Mouse (Mus musculus): ENCODE measurements around the gene Zfp36. TPM values are rescaled to one million over a fixed set of nuclear protein-coding genes. Genes with fewer than 3 reads are reported as not detected.
A peak's percentile ranks its signal among the peaks of the same experiment; 100 is the strongest.

Gene Zfp36
- polyA plus RNA-seq, 1 experiment from 2014 or later: 10.9 TPM

GRCm38 (mm10) chr7:28374647-28375046 lies 5.4 kb downstream of the Zfp36 start:
- Histone ChIP-seq H3K9ac (ENCODE audit: low read depth, low read length) (peak overlapping the region; percentile 91), H3K4me2 (peak overlapping the region; percentile 96), H3K4me1 (ENCODE audit: control insufficient read depth, insufficient read depth, low read length) (peaks cover 47% of the 10 kb centered on the region), H3K27me3 (ENCODE audit: control insufficient read depth, insufficient read depth, low read length) (no peaks in the 10 kb centered on the region), H3K27ac (ENCODE audit: low read depth, low read length) (peak overlapping the region; percentile 99; the same call in 1 of the 2 replicates), H3K36me3 (ENCODE audit: control insufficient read depth, insufficient read depth, low read length) (no peaks in the 10 kb centered on the region), H3K9me3 (replicated peaks; ENCODE audit: control insufficient read depth, low read length) (no peaks in the 10 kb centered on the region), H3K4me3 (ENCODE audit: low read depth, low read length) (no peak overlapping the region; the same call in 1 of the 2 replicates)
- WGBS (ENCODE audit: insufficient replicate concordance): 76% methylated on average over 10 of the region's 10 CpGs
- ATAC-seq (replicated peaks; ENCODE audit: insufficient number of reproducible peaks, low FRiP score, low TSS enrichment): no peak

DNA sequence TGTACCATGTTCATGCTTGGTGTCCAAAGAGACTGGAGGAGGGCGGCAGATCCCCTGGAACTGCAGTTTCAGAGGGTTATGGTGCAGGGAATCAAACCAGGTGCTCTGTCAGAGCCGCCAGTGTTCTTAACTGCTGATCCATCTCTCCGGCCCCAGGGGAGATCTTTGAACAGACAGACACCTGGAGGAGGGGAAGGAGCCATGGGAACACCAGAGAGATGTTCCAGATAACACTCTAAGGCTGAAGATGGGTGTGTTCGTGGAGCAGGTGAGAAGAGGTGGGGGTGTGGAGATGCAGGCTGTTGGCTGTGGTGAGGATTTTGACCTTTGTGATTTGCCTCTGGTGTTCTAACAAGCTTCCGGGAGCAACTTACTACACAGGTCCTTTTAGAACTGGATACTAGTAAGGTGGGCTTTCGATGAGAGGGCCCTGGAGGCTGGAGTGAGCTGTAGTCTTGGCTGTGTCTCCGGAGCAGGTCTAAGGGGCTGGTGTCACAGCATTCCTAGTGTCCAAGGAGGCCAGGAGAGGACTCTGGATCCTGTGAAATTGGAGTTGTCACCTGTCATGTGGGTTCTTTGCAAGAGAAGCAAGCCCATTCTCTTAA lies 6.1 kb downstream of the Zfp36 start:
- H3K27me3 ChIP-seq (ENCODE audit: control insufficient read depth, insufficient read depth, low read length): no peaks in the 10 kb centered on the region
- peak overlapping the region; percentile 54; the same call in 1 of the 2 replicates for H3K27ac ChIP-seq (ENCODE audit: low read depth, low read length)
- no peak overlapping the region for H3K9ac ChIP-seq (ENCODE audit: low read depth, low read length)
- H3K9me3 ChIP-seq (replicated peaks; ENCODE audit: control insufficient read depth, low read length): no peaks in the 10 kb centered on the region
- peaks cover 43% of the 10 kb centered on the region for H3K4me1 ChIP-seq (ENCODE audit: control insufficient read depth, insufficient read depth, low read length)
- H3K36me3 ChIP-seq (ENCODE audit: control insufficient read depth, insufficient read depth, low read length): 0 out of 2 replicates have a peak, but pooled peaks cover 4% of the 10 kb centered on the region
- 78% methylated on average over 7 of the region's 7 CpGs for WGBS (ENCODE audit: insufficient replicate concordance)
- no peak for ATAC-seq (replicated peaks; ENCODE audit: insufficient number of reproducible peaks, low FRiP score, low TSS enrichment)
- no peak overlapping the region for H3K4me2 ChIP-seq
- peak overlapping the region; percentile 6; the same call in 1 of the 2 replicates for H3K4me3 ChIP-seq (ENCODE audit: low read depth, low read length)

DNA sequence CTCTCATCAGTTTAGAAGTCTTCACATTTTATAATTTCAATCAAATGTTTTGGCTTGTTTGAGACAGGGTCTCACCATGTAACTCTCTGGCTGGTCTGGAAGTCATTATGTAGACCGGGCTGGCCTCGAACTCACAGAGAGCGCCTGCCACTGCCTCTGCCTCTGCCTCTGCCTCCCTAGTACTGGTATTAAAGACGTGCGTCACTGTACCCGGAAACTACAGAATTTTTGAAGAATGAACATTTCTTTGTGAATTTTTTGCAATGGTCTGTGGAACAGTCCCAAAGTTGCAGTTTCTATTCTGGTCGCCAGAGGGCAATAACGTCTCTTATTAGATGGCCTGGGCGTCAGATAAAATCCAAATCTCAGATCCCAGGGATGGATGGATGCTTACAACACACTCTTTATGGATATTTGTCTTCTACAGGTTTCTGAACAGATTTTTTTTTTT lies 6.9 kb downstream of the Zfp36 start:
- Histone ChIP-seq H3K9me3 (replicated peaks; ENCODE audit: control insufficient read depth, low read length) (no peaks in the 10 kb centered on the region), H3K36me3 (ENCODE audit: control insufficient read depth, insufficient read depth, low read length) (peaks cover 7% of the 10 kb centered on the region), H3K9ac (ENCODE audit: low read depth, low read length) (peak overlapping the region; percentile 56; the same call in 1 of the 2 replicates), H3K27ac (ENCODE audit: low read depth, low read length) (peak overlapping the region; percentile 73), H3K27me3 (ENCODE audit: control insufficient read depth, insufficient read depth, low read length) (no peaks in the 10 kb centered on the region), H3K4me1 (ENCODE audit: control insufficient read depth, insufficient read depth, low read length) (peaks cover 40% of the 10 kb centered on the region), H3K4me2 (peak overlapping the region; percentile 52), H3K4me3 (ENCODE audit: low read depth, low read length) (peak overlapping the region; percentile 89)
- WGBS (ENCODE audit: insufficient replicate concordance): under 1% methylated on average over 9 of the region's 9 CpGs
- no peak for ATAC-seq (replicated peaks; ENCODE audit: insufficient number of reproducible peaks, low FRiP score, low TSS enrichment)

- peaks cover 34% of the 10 kb centered on the region for H3K4me1 ChIP-seq (ENCODE audit: control insufficient read depth, insufficient read depth, low read length)
- H3K9me3 ChIP-seq (replicated peaks; ENCODE audit: control insufficient read depth, low read length): no peaks in the 10 kb centered on the region
Observed at GRCm38 (mm10) chr7:28372251-28373108, 7.6 kb downstream of the Zfp36 start, which contains the start of gene Plekhg2. Plekhg2 (minus strand) TSS chr7:28372599.

DNA sequence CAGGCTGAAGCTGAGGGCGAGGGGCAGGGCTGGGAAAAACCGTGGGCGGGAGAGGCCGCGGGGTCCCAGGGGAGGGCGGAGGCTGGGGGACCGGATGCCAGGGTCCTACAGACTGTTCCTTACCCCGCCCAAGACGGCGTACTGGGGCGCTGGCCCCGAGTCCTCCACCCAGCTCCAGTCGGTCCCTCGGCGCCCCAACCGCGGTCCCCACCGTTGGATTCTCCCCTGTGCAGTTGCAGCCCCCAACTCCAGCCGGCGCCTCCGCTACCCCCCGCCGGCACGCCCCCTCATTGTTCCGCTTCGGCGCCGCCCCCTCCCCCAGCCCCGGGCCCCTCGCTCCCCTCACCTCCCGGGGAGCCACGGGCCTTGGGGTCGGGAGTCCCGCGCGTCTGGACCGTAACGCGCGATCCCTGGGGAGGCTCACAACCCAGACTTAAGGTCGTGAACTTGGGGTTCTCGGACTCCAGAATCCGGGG lies 8.5 kb downstream of the Zfp36 start:
- H3K4me1 ChIP-seq (ENCODE audit: control insufficient read depth, insufficient read depth, low read length): peaks cover 26% of the 10 kb centered on the region
- under 1% methylated on average over 36 of the region's 43 CpGs for WGBS (ENCODE audit: insufficient replicate concordance)

More at GRCm38 (mm10) chr7:28372251-28373108, 7.6 kb downstream of the Zfp36 start, which contains the start of gene Plekhg2:
- Histone ChIP-seq H3K36me3 (ENCODE audit: control insufficient read depth, insufficient read depth, low read length) (peaks cover 14% of the 10 kb centered on the region), H3K27ac (ENCODE audit: low read depth, low read length) (peak within 1 kb of the TSS; percentile 91), H3K9ac (ENCODE audit: low read depth, low read length) (peak within 1 kb of the TSS; percentile 97), H3K4me2 (peak within 1 kb of the TSS; percentile 97), H3K4me3 (ENCODE audit: low read depth, low read length) (peak within 1 kb of the TSS; percentile 89), H3K27me3 (ENCODE audit: control insufficient read depth, insufficient read depth, low read length) (no peaks in the 10 kb centered on the region)
- under 1% methylated on average over 66 of the region's 66 CpGs for WGBS (ENCODE audit: insufficient replicate concordance)
- ATAC-seq (replicated peaks; ENCODE audit: insufficient number of reproducible peaks, low FRiP score, low TSS enrichment): peak; percentile 86

DNA sequence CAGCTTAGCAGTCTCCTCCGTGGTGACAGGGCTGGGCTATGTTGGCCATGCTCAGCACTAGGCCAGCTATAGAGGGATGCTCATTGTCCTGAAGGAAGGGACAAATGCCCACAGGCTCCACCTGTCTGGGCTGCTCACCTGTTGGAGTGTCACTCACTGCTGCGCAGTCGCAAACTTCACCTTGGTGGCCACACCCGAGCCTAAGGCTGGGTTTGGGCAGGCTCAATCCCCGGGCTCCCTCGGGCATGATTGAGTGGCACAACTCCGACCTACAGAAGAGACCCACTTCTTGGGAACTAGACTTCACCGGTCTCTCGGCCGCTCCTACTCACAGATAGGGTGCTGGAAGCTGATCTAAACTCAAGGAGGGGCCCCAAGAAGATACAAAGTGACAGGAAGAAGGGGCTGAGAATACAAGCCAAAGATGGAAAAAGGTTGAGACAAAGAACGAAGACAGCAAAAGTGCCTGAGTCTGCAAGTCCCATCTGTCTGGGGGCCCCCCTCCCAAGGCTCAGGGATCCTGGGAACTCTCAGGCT lies 9.0 kb downstream of the Zfp36 start:
- peaks cover 24% of the 10 kb centered on the region for H3K36me3 ChIP-seq (ENCODE audit: control insufficient read depth, insufficient read depth, low read length)
- H3K27ac ChIP-seq (ENCODE audit: low read depth, low read length): peak overlapping the region; percentile 91
- peak overlapping the region; percentile 89 for H3K4me3 ChIP-seq (ENCODE audit: low read depth, low read length)
- no peak for ATAC-seq (replicated peaks; ENCODE audit: insufficient number of reproducible peaks, low FRiP score, low TSS enrichment)
- 11% methylated on average over 11 of the region's 11 CpGs for WGBS (ENCODE audit: insufficient replicate concordance)
- H3K27me3 ChIP-seq (ENCODE audit: control insufficient read depth, insufficient read depth, low read length): no peaks in the 10 kb centered on the region
- H3K4me1 ChIP-seq (ENCODE audit: control insufficient read depth, insufficient read depth, low read length): peaks cover 21% of the 10 kb centered on the region
- H3K4me2 ChIP-seq: peak overlapping the region; percentile 97
- H3K9me3 ChIP-seq (replicated peaks; ENCODE audit: control insufficient read depth, low read length): no peaks in the 10 kb centered on the region
- peak overlapping the region; percentile 97 for H3K9ac ChIP-seq (ENCODE audit: low read depth, low read length)

More for the DNA sequence above, 8.5 kb downstream of the Zfp36 start:
- Histone ChIP-seq H3K27ac (ENCODE audit: low read depth, low read length) (peak overlapping the region; percentile 91), H3K27me3 (ENCODE audit: control insufficient read depth, insufficient read depth, low read length) (no peaks in the 10 kb centered on the region), H3K9me3 (replicated peaks; ENCODE audit: control insufficient read depth, low read length) (no peaks in the 10 kb centered on the region), H3K4me2 (peak overlapping the region; percentile 97), H3K36me3 (ENCODE audit: control insufficient read depth, insufficient read depth, low read length) (peaks cover 22% of the 10 kb centered on the region), H3K4me3 (ENCODE audit: low read depth, low read length) (peak overlapping the region; percentile 89), H3K9ac (ENCODE audit: low read depth, low read length) (peak overlapping the region; percentile 97)
- no peak for ATAC-seq (replicated peaks; ENCODE audit: insufficient number of reproducible peaks, low FRiP score, low TSS enrichment)

DNA sequence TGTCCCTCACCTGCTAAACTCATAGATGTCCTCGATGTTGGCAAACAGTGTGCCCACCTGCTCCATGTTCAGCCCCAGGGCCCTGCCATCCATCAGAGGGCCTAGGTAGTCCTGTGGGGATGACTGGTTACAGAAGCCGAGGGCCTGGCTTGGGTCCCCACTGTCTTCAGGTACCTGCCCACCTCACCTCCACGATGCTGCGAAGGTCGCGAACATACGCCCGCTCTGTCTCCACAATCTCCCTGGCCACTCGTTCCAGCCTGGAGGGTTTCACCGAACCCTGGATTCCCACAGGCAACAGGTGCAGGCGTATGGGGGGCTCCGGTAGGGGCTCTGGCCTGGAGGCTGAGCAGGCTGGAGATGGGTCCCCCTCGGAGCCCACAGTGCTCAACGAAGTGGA lies 10.0 kb downstream of the Zfp36 start:
- 86% methylated on average over 14 of the region's 14 CpGs for WGBS (ENCODE audit: insufficient replicate concordance)
- no peaks in the 10 kb centered on the region for H3K9me3 ChIP-seq (replicated peaks; ENCODE audit: control insufficient read depth, low read length)
- H3K4me2 ChIP-seq: peak overlapping the region; percentile 97
- H3K4me3 ChIP-seq (ENCODE audit: low read depth, low read length): peak overlapping the region; percentile 89
- H3K27ac ChIP-seq (ENCODE audit: low read depth, low read length): no peak overlapping the region
- no peaks in the 10 kb centered on the region for H3K27me3 ChIP-seq (ENCODE audit: control insufficient read depth, insufficient read depth, low read length)
- peaks cover 16% of the 10 kb centered on the region for H3K4me1 ChIP-seq (ENCODE audit: control insufficient read depth, insufficient read depth, low read length)
- peak overlapping the region; percentile 97 for H3K9ac ChIP-seq (ENCODE audit: low read depth, low read length)
- ATAC-seq (replicated peaks; ENCODE audit: insufficient number of reproducible peaks, low FRiP score, low TSS enrichment): no peak
- H3K36me3 ChIP-seq (ENCODE audit: control insufficient read depth, insufficient read depth, low read length): peaks cover 24% of the 10 kb centered on the region

DNA sequence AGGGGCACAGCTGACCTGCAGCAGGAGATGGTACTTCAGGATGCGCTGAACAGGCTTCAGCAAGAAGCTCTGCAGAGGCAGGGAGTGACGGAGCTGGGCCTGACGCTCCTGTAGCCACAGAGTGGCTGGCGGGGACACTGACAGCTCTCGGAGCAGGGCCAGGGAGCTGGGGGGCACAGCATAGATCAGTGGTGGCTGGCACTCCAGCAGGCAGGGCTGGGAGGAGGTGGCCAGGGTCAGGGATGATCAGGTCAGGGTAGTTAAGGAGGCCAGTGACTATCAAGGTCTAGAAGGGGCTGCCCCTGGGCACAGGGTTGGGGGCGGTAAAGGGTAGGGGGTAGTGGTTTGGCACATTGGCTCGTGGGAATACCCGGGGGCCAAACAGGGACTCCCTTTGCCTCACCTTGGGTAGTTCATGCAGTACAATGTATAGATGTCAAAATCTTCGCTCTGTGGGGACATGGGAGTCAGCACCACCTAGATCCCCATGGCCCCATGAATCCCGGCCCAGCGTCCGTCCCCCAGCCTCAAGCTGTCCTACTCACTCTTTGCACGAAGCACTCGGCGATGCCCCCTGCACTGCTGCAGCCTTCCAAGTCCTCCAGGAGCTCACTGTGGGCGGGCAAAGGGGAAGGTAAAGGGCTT lies 11.7 kb downstream of the Zfp36 start:
- Histone ChIP-seq H3K9me3 (replicated peaks; ENCODE audit: control insufficient read depth, low read length) (no peaks in the 10 kb centered on the region), H3K27me3 (ENCODE audit: control insufficient read depth, insufficient read depth, low read length) (no peaks in the 10 kb centered on the region), H3K4me2 (no peak overlapping the region), H3K9ac (ENCODE audit: low read depth, low read length) (0 out of 2 replicates have a peak overlapping the region, but pooled peaks have one; percentile 22), H3K36me3 (ENCODE audit: control insufficient read depth, insufficient read depth, low read length) (peaks cover 37% of the 10 kb centered on the region), H3K4me1 (ENCODE audit: control insufficient read depth, insufficient read depth, low read length) (peaks cover 13% of the 10 kb centered on the region), H3K4me3 (ENCODE audit: low read depth, low read length) (no peak overlapping the region), H3K27ac (ENCODE audit: low read depth, low read length) (no peak overlapping the region)
- no peak for ATAC-seq (replicated peaks; ENCODE audit: insufficient number of reproducible peaks, low FRiP score, low TSS enrichment)
- 88% methylated on average over 16 of the region's 16 CpGs for WGBS (ENCODE audit: insufficient replicate concordance)

Data from heart, embryonic 11.5 days (tissue).